Mouse (Mus musculus) T-cell, adult 2 months (primary cell): ENCODE results near the gene Lmod3.

Experiments used
- DNase-seq: peaks from one replicate; pipeline ENCODE4 v3.0.0; 2022; ENCODE audit warnings: low spot score

The Lmod3 gene

DNA sequence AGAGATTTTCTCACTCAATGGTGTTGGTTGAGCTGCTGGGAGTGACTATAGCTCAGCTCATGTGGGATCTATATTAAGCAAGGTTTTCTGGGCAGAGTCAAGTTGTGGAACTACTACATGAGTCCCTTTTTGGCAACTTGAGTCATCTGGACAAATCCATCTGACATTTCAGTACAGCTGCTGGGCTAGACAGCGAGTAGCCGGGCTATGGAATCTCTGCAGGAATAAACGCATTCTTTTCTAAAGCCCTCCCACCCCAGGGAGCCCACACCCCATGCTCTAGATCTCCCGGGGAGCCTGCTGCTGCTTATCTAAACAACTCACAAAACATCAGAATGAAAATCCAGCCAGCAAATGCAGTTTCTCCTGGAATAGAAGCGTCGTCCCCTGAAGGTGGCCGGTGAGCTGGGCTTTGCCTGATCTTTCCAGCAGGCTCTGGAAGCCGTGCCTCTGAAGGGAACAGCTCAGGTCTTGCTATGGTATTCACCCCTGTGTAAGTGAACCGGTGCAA is at the start of gene Lmod3:
Gene Lmod3, minus strand, starts transcription at position 49 of the 511 bp plus-strand sequence.
- DNase-seq = no peak

DNA sequence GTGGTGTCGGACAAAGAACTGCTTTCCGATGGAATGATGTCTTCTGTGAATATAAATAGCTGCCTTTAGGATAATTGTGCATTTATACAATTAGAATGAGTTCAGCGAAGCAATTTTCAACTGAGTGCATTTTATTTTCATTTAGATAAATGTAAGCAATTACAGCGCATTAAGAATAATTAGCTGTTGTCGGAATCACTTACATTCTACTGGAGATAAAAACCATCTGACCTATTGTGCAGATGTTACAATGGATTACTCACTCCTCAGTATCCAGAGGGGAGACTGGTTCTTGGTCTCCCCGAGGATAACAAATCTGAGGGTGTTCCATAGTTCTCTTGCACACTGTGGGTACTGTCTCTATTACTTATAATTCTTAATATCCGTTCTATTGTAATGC is 49.7 kb upstream of the Lmod3 start:
- DNase-seq = no peak

DNA sequence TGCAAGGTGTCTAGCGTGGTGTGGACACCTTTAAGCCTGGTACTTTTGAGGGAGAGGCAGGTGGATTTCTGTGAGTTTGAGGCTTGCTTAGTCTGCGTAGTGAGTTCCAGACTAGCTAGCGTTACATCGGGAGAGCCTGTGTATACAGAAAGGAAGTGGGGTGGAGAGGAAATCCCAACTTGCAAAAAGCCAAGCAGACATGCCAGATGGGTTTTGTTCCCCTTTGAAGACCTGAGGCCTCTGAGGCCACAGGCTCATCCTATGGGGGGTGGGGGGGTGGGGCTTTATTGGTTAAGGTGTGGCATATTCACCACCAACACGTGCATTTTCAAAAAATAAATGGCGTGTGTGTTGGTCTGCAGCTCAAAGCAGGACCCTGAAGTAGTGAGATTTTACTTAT is 48.1 kb upstream of the Lmod3 start:
- no peak for DNase-seq

DNA sequence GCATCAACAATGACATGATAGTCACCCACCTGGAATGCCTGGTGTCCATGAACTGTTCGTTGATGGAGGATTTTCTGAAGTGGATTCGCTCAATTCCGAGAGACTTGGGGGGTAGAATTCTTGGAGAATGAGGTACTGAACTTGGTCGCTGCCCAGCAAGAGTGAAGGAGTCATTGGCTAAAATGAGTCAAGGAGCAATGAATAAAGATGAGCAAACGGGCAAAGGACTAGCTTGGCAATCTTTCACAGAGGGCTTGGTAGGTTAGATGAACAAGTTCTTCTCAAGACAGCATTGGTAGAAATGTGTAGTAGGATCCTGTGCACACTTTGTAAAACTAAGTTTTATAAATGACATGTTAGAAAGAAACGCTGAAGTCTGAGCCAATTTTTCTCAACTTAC is 47.6 kb upstream of the Lmod3 start:
- no peak for DNase-seq

DNA sequence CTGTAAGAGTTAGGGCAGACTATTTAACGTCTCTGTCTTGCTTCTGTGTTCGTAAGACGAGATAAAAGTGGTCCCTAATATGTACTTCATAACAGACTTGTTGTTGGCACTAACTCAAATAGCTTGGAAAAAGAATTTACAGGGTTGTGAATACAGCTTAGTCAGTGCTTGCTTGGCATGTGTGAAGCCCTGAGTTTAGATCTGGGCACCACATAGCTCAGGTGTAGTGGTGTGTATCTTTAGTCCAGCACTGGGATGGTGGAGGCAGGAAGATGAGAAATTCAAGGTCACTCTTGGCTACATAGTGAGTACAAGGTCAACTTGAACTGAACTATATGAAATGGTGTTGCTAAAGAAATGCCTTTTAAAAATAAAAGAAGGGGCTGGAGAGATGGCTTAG is 44.6 kb upstream of the Lmod3 start:
- no peak for DNase-seq

DNA sequence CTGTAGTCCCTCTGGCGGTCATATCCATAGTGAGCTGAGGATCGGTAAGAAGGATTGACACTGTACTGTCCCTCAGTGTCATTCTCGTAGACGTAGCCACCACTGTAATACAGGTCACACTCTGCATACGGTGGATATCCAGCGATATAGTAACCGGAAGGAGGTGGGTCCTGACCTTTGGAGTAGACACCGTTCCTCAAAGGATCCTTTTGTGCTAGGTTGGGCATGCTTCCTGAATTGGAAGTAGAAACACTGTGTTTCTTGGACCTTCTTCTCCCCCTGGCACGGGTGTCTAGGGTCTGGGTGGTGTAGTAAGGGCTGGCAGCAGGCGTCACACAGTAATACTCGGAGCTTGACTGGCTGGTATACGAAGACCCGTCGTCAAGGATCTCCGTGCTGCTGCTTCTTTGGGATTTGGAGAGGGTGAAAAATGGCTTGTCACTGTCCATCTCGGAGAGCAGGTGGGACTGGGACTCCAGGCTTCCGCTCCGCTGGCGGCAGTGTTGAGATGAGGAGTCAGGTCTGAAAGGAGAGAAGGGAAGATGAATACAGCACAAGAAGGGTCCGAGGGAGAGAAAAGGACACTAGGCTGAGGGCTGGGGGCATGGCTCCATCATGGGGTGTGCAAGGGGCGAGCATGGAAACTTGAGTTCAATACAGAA is 43.4 kb upstream of the Lmod3 start:
- no peak for DNase-seq

DNA sequence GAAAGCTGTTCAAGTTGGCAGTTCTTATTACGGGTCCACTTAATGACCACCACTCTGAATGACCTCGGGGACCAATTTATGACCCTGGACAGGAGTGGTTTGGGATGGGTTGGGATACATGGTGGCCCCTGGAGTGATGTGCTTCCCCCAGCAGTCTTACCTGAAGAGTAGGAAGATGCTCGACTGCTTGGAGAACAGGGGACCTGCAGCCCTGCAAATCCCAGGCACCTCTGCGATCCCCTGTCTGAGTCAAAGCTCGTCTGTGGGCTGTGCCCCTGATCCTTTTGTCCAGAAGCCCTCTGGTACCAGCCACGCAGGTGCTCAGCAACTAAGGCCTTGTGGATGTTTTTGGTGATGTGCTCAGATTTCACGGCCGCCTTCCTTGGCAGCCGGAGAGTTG is 42.9 kb upstream of the Lmod3 start:
- DNase-seq = no peak

DNA sequence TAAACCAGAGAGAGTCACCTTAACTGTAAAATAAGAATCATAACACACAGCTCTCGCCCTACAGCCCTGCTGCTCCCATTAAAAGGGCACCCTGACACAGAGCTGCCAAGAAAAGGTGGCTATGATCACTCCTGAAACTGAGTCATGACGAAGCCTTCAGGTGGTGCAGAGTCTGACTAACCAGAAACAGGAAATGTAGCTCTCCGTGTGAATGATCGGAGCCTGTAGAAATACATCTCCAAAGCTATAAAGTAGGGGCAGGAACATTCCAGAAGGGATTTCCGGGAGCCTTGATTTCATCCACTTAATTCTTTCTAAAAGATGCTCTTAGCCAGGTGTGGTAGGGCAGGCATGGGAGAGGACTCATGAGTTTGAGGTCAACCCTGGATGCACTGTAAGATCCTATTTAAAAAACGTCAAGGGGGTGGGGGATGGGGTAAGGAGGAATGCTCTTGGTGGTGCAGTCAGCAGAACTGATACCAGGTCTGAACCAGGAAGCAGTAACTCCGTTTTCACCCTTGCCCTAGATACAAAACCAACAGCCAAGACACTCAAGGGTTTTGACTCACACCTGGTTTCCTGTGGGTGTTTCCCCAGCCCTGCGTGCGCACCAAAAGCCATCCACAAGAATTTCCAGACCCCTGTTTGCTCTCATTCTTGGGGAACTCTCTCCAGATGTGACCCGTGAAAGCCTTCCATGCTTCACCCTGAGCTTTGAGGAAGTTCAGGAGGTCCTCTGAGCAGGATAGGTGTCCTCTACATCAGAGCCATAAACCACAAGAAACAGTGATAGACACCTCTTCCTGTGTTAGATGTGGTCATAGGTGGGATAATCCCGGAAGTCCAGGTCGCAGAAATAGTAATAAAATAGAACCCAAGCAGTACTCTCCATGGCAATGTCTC is 41.4 kb upstream of the Lmod3 start:
- peak; percentile 66 for DNase-seq

DNA sequence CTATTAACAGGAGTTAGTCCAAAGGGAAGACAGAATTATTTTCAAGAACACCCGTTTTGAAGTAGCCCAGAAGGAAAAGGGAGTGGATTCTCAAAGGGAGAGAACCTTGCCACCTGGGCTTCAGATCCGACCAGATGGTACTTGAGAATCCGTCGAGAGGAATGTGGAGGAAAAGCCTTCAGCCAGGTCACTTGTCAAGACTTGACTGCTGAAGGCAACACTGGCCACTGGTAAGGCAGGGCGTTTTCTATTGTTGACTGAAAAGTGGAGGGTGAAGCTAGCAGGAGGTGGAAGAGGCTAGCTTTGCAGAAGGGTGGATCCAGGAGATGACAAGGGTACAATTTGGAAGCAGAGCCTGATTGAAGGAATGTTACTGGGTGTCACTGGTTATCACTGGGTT is 40.3 kb upstream of the Lmod3 start:
- no peak for DNase-seq

DNA sequence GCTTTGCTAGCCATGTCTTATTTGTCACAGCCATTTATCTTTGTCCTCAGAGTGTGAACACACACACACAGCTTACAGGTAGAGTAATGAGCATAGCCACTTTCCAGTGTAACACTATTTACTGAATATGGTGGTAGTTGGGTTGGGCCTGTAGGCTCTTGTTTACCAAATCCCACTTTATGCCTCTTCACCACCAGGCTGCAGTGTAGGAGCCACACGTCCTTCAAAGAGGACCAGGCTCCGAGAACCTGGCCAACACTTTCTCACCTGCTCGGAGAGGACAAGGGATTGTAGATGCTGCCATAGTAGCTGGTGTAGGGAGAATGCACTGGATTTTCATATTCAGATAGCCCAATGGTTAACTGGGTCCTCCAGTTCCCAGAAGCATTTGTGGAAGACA is 39.5 kb upstream of the Lmod3 start:
- DNase-seq = no peak

DNA sequence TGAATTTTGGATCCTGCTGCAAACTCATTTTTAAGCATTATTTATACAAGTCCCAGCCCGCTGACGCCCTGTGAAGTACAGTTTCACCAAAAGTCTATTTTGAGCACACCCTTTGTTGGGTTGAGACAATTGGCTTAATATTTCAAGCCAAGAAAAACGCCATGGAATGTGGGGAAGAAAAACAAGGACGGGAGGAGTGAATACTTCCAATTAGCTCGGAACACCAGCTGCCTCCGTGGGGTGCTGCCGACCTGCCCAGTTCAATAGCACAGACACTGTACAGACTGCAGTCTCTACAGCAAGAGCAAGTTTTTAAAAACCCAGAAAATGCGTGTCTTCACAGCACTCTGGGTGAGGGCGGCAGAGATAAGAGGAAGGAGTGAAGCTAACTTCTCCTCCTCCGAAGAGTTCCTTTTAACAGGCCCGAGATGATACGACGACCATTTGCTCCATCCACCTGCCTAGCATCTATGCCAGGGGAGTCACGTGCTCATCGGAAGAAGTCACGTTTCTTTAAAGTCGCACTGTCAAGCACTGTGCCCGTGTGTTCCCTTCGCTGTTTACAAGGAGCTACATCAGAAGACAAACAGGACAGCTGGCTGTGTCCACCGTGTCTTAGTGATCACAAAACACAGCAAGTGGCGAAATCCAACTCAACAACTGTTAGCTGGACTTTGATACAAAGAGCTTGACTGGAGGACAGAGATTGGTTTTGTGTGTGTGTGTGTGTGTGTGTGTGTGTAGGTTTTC is 38.8 kb upstream of the Lmod3 start:
- no peak for DNase-seq

DNA sequence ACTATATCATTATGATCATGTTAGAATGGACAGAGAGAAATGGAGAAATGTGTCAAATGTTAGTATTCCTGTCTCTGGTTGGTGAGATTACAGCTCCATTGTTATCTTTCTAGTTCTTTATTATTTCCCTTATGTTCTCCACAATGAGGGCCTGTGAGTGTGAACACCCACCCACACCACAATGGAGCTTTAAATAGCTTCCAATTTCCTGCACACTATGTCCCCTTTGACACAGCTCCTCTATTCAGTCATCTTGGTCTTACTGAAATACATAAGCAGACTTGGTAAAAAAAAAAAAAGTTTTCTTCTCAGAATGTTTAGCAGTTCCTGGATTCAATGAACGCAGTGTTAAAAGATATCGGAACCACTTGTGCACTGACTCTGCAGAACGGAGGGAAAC is 38.1 kb upstream of the Lmod3 start:
- no peak for DNase-seq

DNA sequence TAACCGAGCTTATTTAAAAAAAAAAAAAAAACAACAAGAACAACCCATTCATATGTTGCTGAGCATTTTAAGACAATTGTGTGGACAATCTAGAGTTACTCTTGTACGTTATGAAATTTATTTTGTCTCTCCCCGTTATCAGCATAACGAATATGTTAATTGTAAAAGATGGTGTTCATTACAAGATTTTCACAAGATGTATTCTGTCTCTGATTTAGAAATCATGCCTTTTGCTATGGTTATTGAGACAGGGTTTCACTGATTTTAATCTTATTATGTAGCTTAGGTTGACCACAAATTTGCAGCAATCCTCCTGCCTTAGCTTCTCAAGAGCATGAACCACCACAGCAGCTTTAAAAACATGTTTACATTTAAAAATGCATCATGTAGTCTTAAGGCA is 37.3 kb upstream of the Lmod3 start:
- no peak for DNase-seq

DNA sequence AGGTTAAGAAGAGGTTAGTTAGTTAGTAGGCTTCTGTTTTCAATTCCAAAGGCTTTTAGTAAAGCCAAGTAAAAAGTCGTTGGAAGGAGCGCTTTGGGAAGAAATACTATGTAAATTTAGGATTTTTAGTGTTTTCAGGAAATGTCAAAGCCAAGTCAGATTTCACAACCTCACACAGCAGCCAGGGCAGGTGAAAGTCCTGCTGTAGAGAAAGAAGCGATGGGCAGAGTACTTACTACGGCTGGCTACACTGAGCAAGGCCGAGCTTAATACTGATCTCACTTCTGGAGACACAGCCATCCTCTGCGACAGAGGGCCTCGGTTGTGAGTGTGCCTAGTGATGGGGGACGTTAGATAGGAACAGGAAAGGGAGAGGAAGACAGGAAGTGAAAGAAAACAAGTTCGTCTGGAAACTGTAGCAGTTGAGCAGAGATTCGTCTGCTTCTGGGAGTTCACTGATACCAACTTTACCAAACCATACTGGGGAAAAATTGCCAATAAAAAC is 36.8 kb upstream of the Lmod3 start:
- no peak for DNase-seq

DNA sequence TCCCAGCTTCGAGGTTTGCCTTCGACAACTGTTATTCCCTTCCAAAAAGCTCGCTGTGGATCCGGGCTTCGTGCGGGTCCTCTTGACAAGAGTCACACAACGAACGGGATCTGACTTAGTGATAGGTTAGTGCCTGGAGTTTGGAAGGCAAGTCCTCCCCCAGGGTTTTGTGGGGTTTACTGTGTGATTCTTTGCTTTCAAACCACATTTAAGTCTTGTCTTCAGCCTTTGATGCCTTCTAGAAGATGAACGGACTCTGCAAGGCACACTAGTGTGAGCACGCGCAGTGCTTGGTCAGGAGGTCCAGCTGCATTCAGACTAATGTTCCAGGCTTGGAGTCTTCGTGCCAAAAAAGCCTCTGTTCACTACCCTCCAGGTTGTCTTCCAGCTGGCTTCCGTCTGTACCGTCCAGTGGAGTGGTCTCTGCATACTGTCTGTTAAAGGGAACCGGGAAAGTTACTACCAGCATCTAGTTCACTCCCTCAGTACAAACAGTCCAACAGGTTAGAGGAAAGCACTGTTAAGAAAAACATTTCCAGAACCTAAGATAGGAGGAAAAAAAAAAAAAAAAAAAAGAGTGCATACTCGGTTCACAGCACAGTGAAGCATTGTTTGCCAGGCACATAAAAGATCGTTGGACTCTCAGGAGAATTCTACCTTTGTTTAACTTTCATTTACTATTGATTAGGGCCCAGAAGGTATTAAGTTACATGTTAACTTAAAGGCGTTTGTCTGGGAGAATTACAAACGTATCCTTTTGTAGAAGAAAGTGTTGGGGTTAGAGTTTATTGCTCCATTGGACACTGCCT is 35.7 kb upstream of the Lmod3 start:
- DNase-seq = no peak

DNA sequence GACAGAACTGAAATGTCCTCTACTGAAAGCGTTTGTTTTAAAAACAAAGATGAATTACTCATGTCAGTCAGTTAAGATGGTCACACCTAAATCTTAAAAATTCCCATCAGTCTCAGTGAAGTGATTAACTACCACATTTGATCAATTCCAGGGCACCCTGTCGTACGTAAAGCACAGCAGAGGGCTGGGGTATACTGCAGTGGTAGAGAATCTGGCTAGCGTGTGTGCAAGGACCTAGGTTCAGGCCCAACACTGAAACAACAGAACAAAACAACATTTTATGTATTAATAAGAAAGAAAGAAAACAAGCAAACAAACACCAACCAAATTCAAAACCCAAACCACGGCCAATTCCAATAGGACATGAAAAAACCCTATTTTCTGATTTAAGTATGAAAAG is 33.8 kb upstream of the Lmod3 start:
- DNase-seq = no peak

DNA sequence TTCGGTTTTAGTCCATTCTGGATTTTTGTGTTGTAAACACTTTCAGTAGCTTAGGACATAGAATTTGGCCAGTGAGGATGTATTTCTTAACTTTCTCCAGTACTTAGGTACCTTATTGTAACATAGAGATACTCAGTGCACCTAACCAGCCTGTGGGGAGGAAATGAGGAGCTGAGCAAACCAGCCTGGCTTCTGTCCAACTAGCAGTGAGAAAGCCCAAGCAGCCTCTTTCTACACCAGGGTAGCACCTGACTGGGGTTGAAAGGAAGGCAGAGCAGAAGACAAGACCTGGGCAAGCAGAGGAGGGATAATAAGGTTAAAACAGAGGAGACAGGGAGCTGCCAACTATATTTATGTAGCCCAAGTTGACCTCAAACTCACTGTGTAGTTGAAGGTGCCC is 31.1 kb upstream of the Lmod3 start:
- no peak for DNase-seq

DNA sequence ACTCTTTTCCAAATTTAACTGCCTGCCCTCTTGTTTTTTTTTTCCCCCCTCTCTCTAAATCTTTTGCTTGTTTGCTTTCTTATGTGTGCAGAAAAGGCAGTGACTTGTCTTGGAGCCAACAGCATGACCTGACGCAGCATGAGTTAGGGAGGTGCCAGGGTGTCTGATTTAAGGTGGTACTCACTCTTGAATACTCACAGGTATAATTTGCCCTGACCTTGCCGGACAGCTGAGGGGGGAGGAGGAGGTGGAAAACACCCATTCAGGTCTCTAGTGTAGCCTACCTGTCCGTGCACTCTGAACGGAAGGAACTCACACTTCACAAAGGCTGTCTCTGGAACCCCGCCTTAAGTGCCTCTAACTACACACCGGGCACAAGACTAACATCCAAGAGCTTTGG is 26.3 kb upstream of the Lmod3 start:
- DNase-seq = no peak

DNA sequence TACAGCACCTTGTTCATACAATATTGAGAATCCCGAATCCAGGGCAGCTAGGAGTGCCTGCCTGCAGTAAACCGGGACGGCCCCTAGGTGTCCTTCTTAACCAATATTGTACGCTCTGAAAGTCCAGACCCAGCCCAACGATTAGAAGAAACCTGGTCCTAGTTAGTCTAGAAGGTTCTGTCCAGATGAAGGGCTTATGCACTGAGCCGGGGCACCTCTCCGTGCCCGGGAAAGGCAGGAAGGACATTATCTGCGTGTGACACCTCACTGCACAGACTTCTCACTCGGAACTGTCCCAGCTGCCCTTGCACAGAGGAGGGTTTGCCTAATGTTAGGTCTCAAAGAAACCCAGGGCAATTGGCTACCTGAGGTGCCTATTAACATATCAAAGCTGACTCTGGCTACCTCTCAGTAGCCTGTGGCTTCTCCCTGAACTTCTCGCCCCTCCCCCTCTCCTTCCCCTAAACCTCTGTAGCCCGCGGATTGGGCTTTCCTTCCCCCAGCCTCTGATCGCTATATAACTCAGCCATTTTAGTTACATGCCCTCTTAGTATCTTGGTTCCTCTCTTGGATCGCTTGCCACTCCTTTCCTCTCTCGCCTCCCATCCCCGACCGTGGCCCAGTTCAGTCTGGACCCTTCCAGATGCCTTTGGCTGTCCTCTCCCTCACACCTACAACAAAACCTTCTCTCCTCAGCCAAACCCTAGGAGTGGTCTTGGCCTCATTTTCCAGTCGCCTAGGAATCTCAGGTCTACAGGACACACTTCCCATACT is 25.6 kb upstream of the Lmod3 start:
- peak; percentile 57 for DNase-seq

DNA sequence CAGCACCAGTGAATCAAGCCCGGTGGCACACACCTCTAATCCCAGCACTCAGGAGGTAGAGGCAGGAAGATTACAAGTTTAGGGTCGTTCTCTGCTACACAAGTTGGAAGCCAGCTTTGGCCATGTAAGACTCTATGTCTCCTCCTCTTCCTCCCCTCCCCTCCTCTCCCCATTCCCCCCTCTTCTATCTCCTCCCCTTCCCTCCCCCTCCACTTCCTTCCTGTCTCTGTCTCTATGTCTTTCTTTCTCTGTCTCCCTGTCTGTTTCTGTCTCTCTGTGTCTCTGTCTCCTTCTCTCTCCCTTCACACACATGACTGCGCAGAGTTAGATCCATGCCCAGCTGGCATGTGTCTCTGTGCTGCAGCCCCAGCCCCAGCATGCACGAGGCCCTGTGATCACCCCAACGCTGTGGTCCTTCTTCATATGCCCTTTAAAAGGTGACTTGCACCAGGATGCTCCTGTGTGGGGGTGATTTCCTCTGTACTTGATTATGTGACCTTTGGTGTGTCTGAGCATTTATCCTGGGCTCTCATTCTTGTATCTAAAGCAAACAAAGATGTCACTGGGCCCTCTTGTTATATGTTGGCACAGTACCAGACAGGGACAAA is 24.4 kb upstream of the Lmod3 start:
- peak; percentile 3 for DNase-seq
